Mouse (Mus musculus) left cerebral cortex, postnatal 4 days (tissue): Measurements from ENCODE around the gene Eml2. TPM values are rescaled to one million over a fixed set of nuclear protein-coding genes. Genes with fewer than 3 reads are reported as not detected.
"Not testable (repeated sequence)": the region's sequence is repeated elsewhere in the genome, so short reads cannot be mapped to it uniquely, and the experiment has no call there.

Source experiments
- DNase-seq: peaks from one replicate; pipeline ENCODE4 v3.0.0-alpha.2; 2022
- intact Hi-C: fragments of 180-260 bp; cut with DNase I; formaldehyde crosslinking; loops from one replicate; pipeline ENCODE4 v1.15.1; 2025
- total RNA-seq, 2 experiments: library from RNA; stranded (reverse); gene quantifications; 2 replicates each; pipeline ENCODE4 v1.2.3; 2021

Eml2 gene
- total RNA-seq: 100 to 1,000 TPM; 102 to 106 TPM

DNA sequence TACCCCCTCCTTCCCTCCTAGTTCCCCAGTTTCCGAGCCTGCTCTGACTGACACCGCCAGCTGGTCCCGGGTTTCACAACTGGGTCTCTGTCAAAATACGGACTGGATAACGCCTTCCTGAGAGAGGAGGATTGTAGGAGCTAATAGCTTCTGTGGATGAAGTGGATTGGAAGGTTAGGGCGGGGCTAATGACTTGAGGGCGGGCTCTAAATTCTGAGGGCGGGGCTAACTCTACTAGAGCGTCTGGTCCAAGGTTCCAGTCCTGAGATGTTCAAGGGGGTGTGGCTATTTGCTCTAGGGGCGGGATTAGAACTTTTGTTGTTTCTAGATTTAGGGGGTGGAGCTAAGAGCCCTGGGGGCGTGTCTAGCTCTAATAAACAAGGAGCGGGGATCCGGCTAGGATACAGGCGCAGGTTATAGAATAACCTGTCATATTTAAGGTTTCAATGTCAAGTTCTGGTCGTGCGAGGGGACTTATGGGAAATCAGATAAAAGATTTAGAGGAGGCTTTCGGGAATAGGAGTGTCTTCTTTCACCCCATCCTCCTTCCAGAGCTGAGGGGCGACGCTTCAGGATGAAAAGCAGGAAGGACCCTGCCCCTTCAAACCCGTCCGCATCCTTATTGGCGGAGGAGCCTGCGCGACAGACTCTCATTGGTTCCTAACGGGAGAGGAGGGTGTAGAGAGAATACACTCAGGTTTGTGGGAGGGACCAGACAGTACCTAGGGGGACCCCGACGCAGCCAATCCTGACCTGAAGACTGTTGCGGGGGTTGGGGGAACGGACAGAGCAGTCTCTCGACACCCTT, at the start of gene Eml2:
Gene Eml2, plus strand, starts transcription at position 714 of the 808 bp plus-strand sequence.
- DNase-seq: peak; percentile 75
- intact Hi-C loops: no loop called here

DNA sequence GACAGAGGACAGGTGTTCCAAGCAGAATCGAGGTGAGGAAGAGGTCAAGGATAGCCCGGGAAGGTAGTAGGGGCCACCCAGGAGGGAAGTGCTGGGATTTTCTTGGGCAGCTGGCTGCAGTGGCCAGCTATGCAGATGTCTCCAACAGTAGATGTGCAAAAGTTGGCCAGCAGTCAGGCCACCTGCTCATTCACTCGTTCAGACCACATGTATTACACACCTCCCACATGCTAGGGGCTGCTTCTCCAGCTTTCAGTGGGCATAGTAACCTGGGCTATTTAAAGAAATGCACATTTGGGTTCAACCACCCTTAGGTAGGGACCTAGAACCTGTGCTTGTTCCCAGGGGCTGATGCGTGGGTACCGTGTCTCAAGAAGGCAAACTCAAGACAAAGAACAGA, 48.5 kb upstream of the Eml2 start:
- no peak for DNase-seq

DNA sequence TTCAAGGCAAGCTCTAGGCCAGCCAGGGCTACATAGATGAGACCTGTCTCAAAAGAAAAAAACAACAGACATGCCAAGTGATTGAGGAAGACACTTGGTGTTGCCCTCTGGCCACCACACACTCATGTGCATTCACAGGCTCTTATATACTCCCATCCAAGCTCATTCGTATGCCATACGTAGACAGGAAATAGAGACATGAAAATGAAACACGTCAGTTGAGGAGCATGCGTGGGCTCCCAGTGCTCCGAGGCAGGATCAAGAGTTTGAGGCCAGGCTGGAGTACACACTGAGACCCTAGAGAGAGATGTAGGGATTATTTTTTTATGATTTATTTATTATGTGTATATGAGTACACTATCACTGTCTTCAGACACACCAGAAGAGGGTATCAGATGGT, 46.8 kb upstream of the Eml2 start:
- intact Hi-C loops: no loop called here
- no peak for DNase-seq

More for the DNA sequence above, 48.5 kb upstream of the Eml2 start:
- intact Hi-C loops: no loop called here

DNA sequence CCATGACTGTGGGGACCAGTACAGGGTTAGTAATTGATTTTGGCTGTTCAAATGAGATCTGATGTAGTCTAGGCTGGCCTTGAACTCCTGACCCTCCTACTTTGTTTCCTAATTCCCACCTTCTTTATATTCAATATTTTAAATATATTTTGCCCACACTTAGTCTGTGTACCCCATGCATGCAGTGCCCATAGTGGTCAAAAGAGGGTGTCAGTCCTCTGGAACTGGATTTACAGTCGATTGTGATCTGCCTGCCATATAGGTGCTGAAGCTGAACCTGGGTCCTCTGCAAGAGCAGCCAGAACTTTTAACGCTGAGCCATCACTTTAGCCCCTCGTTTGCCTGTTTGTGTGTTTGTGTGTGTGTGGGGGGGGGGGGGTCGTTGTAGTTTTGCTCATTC, 45.6 kb upstream of the Eml2 start:
- DNase-seq: no peak
- intact Hi-C loops: no loop called here

GRCm38 (mm10) chr7:19131324-19131848, 44.8 kb upstream of the Eml2 start:
- DNase-seq: peak; percentile 99
- intact Hi-C loops: no loop called here

DNA sequence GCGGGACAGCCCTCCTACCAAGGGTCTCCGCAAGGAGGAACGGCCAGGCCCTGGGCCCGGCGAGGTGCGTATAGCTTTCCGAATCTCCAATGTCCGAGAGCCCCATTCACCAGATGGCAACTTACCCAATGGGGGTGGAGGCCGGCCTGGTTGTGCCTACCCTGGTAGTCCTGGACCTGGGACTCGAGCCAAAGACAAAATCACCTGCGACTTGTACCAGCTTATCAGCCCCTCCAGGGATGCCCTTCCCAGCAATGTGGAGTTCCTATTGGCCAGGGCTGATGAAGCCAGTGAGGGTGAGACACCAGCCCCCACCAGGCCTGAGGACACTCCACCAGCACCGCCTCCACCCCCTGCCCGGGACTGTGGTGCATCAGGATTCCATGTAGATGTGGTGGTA, 40.1 kb upstream of the Eml2 start:
- DNase-seq: no peak
- intact Hi-C loops: no loop called here

DNA sequence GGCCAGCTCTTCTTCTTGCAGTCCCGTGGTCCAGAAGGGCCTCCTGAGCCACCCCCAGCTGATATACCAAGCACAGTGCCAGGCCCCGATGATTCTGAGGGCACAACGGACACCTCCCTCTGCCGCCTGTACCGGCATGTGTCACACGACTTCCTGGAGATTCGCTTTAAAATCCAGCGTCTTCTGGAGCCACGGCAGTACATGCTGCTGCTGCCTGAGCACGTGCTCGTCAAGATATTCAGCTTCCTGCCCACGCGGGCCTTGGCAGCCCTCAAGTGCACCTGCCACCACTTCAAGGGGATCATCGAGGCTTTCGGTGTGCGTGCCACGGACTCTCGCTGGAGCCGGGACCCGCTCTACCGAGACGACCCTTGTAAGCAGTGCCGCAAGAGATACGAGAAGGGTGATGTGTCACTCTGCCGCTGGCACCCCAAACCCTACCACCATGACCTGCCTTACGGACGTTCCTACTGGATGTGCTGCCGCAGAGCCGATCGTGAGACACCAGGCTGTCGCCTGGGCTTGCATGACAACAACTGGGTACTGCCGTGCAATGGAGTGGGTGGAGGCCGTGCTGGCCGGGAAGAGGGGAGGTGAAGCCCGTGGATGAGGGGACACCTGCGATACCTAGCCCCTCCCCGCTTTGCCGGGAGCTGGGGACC, 39.4 kb upstream of the Eml2 start:
- intact Hi-C loops: no loop called here
- DNase-seq: no peak

DNA sequence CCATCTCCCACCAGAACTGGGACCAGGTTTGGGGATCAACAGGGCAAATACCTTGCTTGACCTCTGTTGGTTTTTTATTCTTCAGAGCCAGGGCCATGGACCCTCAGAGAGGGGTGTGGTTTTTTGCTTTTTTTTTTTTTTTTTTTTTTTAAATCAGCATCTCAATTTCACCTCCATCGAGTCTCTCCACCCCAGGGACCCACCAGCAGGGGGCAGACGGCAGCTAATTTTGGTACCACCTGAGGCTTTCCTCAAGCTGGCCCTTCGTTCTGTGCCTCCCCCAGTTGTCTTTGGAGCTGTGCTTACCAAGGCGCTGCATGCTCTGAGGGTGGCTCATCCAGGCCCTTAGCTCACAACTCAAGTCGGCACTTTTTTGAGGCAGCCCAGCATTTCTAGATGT, 38.8 kb upstream of the Eml2 start:
- DNase-seq: peak; percentile 59
- intact Hi-C loops: no loop called here

- intact Hi-C loops: no loop called here
- no peak for DNase-seq
Measured at GRCm38 (mm10) chr7:19146793-19147192, 29.4 kb upstream of the Eml2 start.

- intact Hi-C loops: no loop called here
- no peak for DNase-seq
Measured at GRCm38 (mm10) chr7:19147497-19148045, 28.6 kb upstream of the Eml2 start.

GRCm38 (mm10) chr7:19148180-19148874, 27.9 kb upstream of the Eml2 start:
- intact Hi-C loops: no loop called here
- DNase-seq: no peak

DNA sequence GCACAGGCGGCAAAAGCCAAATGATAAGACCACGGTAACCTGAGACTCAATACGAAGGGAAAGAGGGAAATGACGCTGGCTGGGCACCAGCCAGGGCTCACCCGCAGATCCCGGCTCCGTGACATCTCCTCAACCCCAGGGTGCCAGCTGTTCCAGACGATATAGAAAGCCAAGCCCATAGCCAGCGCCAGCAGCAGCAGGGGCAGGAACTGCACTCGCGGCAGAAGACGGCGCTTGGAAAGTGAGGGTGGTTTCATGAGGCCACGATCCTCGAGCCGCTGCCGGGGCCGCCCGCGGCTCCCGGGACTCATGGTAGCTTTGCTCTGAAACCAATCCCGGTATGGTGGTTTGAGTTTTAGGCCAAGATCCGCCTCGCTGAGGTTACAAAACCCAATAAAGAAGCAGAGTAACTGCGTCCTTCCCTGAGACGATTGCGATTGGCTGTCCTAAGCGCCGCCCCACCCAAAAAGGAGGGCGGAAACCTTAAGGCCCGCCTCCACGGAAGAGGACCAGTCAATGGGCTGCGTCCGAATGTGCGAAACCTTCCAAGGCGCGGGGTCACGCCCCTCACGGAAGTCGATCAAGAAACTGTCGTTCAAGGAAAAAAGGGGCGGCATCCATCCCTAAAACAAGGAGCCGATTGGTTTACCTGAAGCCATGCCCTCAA, 27.2 kb upstream of the Eml2 start, which contains the start of gene Qpctl:
Gene Qpctl, minus strand, starts transcription at position 417 of the 667 bp plus-strand sequence.
- intact Hi-C loops: no loop called here
- peak; percentile 99 for DNase-seq

DNA sequence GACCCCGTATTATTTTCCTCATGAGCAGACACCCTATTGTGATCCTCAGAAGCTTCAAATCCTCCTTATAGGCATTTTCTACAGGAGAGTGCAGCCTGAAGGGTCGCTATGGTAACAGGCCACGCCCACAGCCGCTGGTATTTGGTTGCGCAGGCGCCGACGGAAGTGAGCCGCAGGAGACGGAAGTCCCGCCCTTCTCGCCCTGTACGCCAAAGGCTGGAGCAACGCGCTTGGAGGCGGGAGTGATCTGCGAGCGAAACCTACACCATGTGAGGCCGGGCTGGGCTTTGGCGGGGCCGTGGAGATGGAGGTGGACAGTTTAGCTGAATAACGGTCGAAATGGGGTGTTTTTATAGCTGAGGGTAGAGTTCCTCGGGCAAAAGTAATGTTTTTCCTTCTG, 26.6 kb upstream of the Eml2 start, which contains the start of gene Snrpd2:
Gene Snrpd2, plus strand, starts transcription at position 97 of the 400 bp plus-strand sequence.
- intact Hi-C loops: no loop called here
- DNase-seq: peak; percentile 99

GRCm38 (mm10) chr7:19151121-19151520, 25.1 kb upstream of the Eml2 start:
- intact Hi-C loops, DNase-seq: not testable (repeated sequence)

DNA sequence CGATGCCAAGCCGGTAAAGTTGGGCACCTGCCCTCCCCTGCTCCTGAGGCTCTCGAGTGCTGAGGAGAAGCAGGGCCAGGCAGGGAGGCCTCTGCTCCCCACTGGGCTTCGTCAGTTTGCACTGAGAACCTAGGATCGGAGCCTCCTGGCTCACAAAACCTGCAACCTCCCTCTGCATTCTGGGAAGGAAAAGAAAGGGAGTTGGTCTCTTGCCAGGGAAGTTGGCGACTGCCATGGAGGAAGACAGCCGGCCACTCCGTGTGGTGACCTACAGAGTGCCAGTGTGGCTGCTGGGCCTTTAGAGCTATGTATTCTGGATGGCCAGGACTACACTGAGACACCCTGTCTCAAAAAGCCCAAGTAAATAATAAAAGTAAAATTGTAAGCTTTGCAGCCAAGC, 21.4 kb upstream of the Eml2 start:
- intact Hi-C loops: no loop called here
- DNase-seq: no peak

DNA sequence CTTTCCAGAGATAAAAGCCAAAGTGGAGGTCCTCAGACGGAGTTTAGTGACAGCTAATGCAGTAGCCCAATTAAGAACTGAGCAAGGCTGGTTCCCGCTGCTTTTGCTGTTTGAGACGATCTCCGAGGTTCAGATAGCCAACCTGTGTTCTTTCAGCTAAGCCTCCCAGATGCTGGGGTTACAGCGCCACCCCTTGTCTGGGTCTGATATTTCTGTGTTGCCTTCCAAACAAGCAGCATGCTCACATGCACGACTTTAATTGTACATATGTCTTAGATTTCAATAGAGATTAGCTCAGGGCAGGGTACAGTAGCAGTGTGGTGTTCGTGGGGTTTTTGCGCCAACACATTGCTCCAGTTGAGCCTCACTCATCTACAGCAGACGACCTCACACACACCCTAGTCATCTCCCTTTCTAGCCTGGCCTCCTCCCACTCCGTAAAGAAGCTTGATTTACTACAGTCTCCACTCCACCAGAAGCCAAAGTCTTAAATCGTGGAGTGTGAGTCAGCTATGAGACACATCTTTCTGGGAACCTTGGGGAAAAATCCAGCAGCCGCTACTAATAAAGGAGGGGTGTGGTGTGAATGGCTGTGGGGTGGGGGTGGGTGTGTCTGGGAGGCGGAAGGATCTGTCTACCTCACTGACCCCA, 20.3 kb upstream of the Eml2 start:
- DNase-seq: no peak
- intact Hi-C loops: no loop called here

DNA sequence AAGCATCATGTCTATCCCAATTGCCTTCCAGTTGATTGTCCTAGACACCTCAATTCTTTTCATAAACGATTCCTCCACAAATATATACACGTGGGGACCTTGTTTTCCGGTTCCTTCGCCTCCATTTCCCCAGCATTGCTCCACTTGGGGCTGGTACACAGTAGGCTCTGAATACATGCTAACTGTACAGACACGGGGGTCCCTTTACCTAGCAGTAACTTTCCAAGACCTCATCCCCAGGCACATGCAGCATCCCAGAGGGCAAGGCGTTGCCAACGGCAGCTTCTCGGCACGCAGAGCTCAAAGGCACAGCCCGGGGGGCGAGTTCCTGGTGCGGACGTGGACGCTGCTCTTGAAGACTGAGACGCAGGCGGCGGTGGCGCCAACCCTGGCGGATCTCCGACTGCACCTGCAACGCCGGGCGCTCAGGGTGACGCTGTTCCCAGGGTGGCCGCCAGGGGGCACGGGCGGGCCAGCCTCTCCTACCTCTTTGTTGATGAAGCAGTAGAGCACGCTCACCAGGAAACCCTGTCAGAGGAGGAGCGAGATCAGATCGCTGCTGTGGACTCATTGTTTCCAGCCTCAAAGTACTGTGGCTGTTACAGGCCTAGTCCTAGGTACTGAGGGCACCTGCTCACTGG, 18.9 kb upstream of the Eml2 start:
- intact Hi-C loops: no loop called here
- peak; percentile 93 for DNase-seq

- intact Hi-C loops: no loop called here
- DNase-seq: no peak
Measured at GRCm38 (mm10) chr7:19158601-19159000, 17.6 kb upstream of the Eml2 start.

GRCm38 (mm10) chr7:19159411-19159810, 16.8 kb upstream of the Eml2 start:
- no peak for DNase-seq
- intact Hi-C loops: no loop called here
